Mouse (Mus musculus): ENCODE data around the gene Entpd6.

DNA sequence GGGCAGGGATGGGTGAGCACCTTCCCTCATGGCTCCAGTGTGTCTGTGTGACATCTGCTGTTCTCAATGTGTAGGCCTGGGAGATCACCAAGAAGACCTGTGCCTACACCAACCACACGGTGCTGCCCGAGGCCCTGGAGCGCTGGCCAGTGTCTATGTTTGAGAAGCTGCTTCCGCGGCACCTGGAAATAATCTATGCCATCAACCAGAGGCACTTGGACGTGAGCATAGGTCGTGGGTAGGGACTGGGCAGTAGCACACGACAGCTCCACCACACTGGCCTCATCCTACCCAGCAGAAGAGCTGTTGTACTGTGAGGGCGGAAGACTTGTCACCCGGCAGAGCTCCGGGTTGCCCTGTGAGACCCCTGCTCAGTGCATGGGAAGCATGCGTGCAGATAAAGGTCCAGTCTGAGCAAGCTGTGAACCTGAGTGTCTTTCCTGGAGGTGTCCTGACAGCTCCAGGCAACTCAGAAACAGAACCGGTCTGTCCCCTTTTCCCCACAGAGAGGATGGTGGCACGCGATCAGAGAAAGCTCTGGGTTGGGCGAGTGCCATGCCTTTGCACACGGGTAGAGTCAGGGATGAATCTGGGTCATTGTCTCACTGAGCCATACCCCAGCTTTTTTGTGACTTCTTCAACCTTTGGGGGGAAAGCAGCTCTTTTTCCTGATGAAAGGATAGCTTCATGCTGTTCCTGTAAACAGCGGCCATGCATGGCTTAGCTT lies 68.0 kb downstream of the Entpd6 start:
- TF ChIP-seq CTCF (IDR thresholded peaks at IDR 0.05; ENCODE audit: control insufficient read depth, insufficient read depth, insufficient replicate concordance, low read depth, low read length) = no peak
- no peak for TF ChIP-seq POLR2A (IDR thresholded peaks at IDR 0.05; ENCODE audit: control insufficient read depth, low read depth, low read length)

Data from testis, adult 2 months (tissue).